Mouse (Mus musculus): ENCODE measurements around the gene Pacsin2. TPM values are rescaled to one million over a fixed set of nuclear protein-coding genes. Genes with fewer than 3 reads are reported as not detected.

Gene Pacsin2
- polyA plus RNA-seq, 1 experiment, result 78.3 TPM

DNA sequence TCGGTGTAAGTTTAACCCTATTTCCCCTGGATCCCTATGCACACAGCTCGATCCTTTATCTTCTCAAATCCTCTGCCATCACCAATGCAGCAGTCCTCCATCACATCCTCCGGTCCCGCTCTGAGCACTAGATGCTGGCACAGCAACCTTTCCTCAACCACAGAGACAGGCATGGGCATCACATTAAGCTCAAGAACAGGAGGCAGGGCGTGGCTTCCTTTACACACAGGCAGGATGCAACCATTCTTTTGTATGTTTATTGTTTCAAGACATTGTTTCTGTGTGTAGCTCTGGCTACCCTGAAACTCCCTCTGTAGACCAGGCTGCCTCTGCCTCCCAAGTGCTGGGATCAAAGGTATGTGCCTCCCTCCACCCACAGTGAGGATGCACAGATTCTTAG is 8.8 kb downstream of the Pacsin2 start:
- Histone ChIP-seq H3K4me1 (ENCODE audit: control insufficient read depth, insufficient read depth, low read length) (peaks cover 5% of the 10 kb centered on the region), H3K36me3 (ENCODE audit: control insufficient read depth, insufficient read depth, low read length, poor library complexity, severe bottlenecking) (no peaks in the 10 kb centered on the region), H3K27me3 (ENCODE audit: control insufficient read depth, insufficient read depth, low read length, poor library complexity, severe bottlenecking) (no peaks in the 10 kb centered on the region), H3K4me3 (ENCODE audit: low read depth, low read length) (no peak overlapping the region), H3K27ac (ENCODE audit: insufficient read depth, low read length) (no peak overlapping the region), H3K9ac (ENCODE audit: low read depth, poor library complexity, severe bottlenecking) (no peak overlapping the region), H3K9me3 (replicated peaks; ENCODE audit: control insufficient read depth, insufficient read depth, low read length, poor library complexity, severe bottlenecking) (no peaks in the 10 kb centered on the region)
- TF ChIP-seq POLR2A (IDR thresholded peaks at IDR 0.05; ENCODE audit: insufficient read depth, low read length), result no peak
- no peak for TF ChIP-seq EP300 (IDR thresholded peaks at IDR 0.05; ENCODE audit: insufficient read depth, low read depth, low read length)
- no peak for TF ChIP-seq CTCF (IDR thresholded peaks at IDR 0.05; ENCODE audit: low read depth, low read length)

DNA sequence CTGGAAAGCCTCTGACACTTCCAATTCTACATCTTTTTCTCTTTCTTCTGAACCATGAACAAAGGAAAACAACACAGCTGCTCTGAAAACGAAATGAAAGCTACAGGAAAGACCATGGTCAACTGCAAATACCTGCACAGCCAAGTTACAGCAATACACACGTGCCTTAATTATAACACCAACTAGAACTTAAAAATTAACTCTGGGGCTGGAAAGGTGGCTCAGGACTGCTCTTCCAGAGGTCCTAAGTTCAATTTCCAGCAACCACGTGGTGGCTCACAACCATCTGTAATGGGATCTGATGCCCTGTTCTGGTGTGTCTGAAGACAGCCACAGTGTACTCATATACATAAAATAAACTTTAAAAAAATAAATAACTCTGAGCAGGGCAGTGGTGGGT is 9.4 kb downstream of the Pacsin2 start:
- Histone ChIP-seq H3K4me3 (ENCODE audit: low read depth, low read length) (no peak overlapping the region), H3K4me1 (ENCODE audit: control insufficient read depth, insufficient read depth, low read length) (peaks cover 5% of the 10 kb centered on the region), H3K9me3 (replicated peaks; ENCODE audit: control insufficient read depth, insufficient read depth, low read length, poor library complexity, severe bottlenecking) (no peaks in the 10 kb centered on the region), H3K27me3 (ENCODE audit: control insufficient read depth, insufficient read depth, low read length, poor library complexity, severe bottlenecking) (no peaks in the 10 kb centered on the region), H3K27ac (ENCODE audit: insufficient read depth, low read length) (no peak overlapping the region), H3K9ac (ENCODE audit: low read depth, poor library complexity, severe bottlenecking) (no peak overlapping the region), H3K36me3 (ENCODE audit: control insufficient read depth, insufficient read depth, low read length, poor library complexity, severe bottlenecking) (no peaks in the 10 kb centered on the region)
- no peak for TF ChIP-seq CTCF (IDR thresholded peaks at IDR 0.05; ENCODE audit: low read depth, low read length)
- no peak for TF ChIP-seq POLR2A (IDR thresholded peaks at IDR 0.05; ENCODE audit: insufficient read depth, low read length)
- TF ChIP-seq EP300 (IDR thresholded peaks at IDR 0.05; ENCODE audit: insufficient read depth, low read depth, low read length), result no peak

DNA sequence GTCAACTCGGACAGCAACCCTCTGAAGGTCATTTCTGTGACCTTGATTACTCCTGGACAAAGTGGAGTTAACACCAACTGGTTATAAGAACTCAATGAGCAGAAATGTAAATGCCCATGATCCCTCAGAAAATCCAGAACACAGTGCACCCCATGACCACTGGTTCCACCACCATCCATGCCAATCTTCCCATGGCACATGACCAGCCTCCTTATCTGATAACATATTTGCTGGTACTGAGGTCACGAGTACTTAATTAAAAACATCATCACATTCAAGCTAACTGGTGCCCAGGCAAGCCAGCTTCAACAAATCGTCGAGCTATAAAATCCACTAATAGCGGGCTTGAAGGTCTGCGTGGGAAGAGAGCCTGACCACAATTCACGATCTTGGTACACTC is 10.0 kb downstream of the Pacsin2 start:
- H3K36me3 ChIP-seq (ENCODE audit: control insufficient read depth, insufficient read depth, low read length, poor library complexity, severe bottlenecking), result no peaks in the 10 kb centered on the region
- no peak overlapping the region for H3K27ac ChIP-seq (ENCODE audit: insufficient read depth, low read length)
- H3K9ac ChIP-seq (ENCODE audit: low read depth, poor library complexity, severe bottlenecking), result no peak overlapping the region
- TF ChIP-seq CTCF (IDR thresholded peaks at IDR 0.05; ENCODE audit: low read depth, low read length), result no peak
- TF ChIP-seq EP300 (IDR thresholded peaks at IDR 0.05; ENCODE audit: insufficient read depth, low read depth, low read length), result no peak
- no peak for TF ChIP-seq POLR2A (IDR thresholded peaks at IDR 0.05; ENCODE audit: insufficient read depth, low read length)
- H3K9me3 ChIP-seq (replicated peaks; ENCODE audit: control insufficient read depth, insufficient read depth, low read length, poor library complexity, severe bottlenecking), result no peaks in the 10 kb centered on the region
- no peak overlapping the region for H3K4me3 ChIP-seq (ENCODE audit: low read depth, low read length)
- H3K4me1 ChIP-seq (ENCODE audit: control insufficient read depth, insufficient read depth, low read length), result peaks cover 5% of the 10 kb centered on the region
- no peaks in the 10 kb centered on the region for H3K27me3 ChIP-seq (ENCODE audit: control insufficient read depth, insufficient read depth, low read length, poor library complexity, severe bottlenecking)

DNA sequence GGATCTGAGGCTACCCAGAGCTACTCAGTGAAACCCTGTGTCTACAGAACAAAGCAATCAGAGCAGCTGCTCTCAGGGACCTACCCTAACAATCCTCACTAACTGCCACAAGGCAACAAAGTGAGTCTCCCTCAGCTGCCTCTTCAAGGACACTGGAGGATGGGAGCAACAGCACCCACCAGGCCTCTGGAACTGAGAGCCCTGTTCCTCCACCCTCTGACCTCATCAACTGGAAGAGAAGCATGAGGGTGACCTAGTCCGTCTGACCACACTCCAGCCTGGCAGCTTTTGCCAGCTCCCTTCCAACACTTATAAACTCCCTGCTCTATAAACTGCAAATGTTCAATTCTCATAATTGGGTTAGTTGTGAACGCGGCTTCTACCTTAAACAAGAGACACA is 10.5 kb downstream of the Pacsin2 start:
- Histone ChIP-seq H3K9me3 (replicated peaks; ENCODE audit: control insufficient read depth, insufficient read depth, low read length, poor library complexity, severe bottlenecking) (no peaks in the 10 kb centered on the region), H3K4me1 (ENCODE audit: control insufficient read depth, insufficient read depth, low read length) (peaks cover 5% of the 10 kb centered on the region), H3K36me3 (ENCODE audit: control insufficient read depth, insufficient read depth, low read length, poor library complexity, severe bottlenecking) (no peaks in the 10 kb centered on the region), H3K27ac (ENCODE audit: insufficient read depth, low read length) (no peak overlapping the region), H3K9ac (ENCODE audit: low read depth, poor library complexity, severe bottlenecking) (no peak overlapping the region), H3K27me3 (ENCODE audit: control insufficient read depth, insufficient read depth, low read length, poor library complexity, severe bottlenecking) (no peaks in the 10 kb centered on the region), H3K4me3 (ENCODE audit: low read depth, low read length) (no peak overlapping the region)
- TF ChIP-seq POLR2A (IDR thresholded peaks at IDR 0.05; ENCODE audit: insufficient read depth, low read length) (no peak), EP300 (IDR thresholded peaks at IDR 0.05; ENCODE audit: insufficient read depth, low read depth, low read length) (no peak), CTCF (IDR thresholded peaks at IDR 0.05; ENCODE audit: low read depth, low read length) (no peak)

DNA sequence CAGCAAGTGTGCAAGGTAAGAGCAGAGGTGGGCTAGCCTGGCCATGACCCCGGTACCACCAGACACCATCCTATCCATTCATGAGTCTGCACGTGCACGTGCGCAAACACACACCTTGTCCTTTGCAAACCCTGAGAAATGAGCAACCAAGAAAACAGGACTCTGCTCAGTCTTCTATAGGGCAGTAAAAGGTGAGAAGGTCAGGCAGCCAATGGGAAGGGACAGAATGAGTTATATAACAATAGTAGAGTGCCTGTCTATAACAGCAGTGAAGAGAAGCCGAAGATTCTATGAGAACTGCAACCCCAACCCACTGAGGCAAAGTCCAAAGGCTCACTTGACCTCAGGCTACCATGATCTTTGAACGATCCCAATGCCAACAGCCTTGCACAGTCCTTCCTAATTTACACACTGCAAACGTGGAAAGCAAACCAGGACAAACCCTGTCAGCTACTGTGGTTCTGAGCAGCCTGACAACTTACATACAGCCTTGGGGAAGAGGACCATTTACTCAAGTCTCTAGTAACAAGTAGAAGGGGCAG is 12.1 kb downstream of the Pacsin2 start:
- Histone ChIP-seq H3K4me1 (ENCODE audit: control insufficient read depth, insufficient read depth, low read length) (peaks cover 5% of the 10 kb centered on the region), H3K9me3 (replicated peaks; ENCODE audit: control insufficient read depth, insufficient read depth, low read length, poor library complexity, severe bottlenecking) (no peaks in the 10 kb centered on the region), H3K27ac (ENCODE audit: insufficient read depth, low read length) (no peak overlapping the region), H3K27me3 (ENCODE audit: control insufficient read depth, insufficient read depth, low read length, poor library complexity, severe bottlenecking) (no peaks in the 10 kb centered on the region), H3K4me3 (ENCODE audit: low read depth, low read length) (no peak overlapping the region), H3K9ac (ENCODE audit: low read depth, poor library complexity, severe bottlenecking) (no peak overlapping the region), H3K36me3 (ENCODE audit: control insufficient read depth, insufficient read depth, low read length, poor library complexity, severe bottlenecking) (no peaks in the 10 kb centered on the region)
- TF ChIP-seq CTCF (IDR thresholded peaks at IDR 0.05; ENCODE audit: low read depth, low read length), result no peak
- TF ChIP-seq POLR2A (IDR thresholded peaks at IDR 0.05; ENCODE audit: insufficient read depth, low read length), result no peak
- TF ChIP-seq EP300 (IDR thresholded peaks at IDR 0.05; ENCODE audit: insufficient read depth, low read depth, low read length), result no peak

DNA sequence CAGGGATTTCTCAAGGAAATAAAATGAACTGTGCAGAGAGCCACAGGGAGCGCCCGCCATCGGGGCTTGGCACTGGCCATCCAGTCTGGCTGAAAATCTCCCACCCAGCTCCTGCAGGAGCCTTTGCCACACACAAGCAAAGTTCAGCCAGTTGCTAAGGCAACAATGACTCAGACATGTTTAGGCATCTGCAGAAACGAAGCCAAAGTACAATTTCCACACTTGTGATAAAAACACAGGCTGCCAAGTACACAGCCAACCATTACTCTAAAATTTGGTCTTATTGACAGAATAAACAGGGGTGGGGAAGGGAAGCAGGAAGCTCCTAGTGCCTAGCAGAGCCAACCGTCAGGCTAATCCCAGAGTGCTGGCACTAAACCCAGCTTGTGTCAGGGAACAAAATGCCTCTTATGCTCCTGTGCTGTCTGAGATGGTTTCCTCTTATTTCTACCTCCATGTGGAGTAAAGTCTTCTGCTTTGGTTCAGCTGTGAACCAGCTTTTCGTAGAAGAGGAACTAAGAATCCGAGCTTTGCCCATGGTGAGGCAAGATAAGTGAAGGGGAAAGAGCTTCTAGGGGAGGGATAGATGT is 12.7 kb downstream of the Pacsin2 start:
- Histone ChIP-seq H3K27ac (ENCODE audit: insufficient read depth, low read length) (no peak overlapping the region), H3K4me1 (ENCODE audit: control insufficient read depth, insufficient read depth, low read length) (peaks cover 5% of the 10 kb centered on the region), H3K9me3 (replicated peaks; ENCODE audit: control insufficient read depth, insufficient read depth, low read length, poor library complexity, severe bottlenecking) (no peaks in the 10 kb centered on the region), H3K4me3 (ENCODE audit: low read depth, low read length) (no peak overlapping the region), H3K9ac (ENCODE audit: low read depth, poor library complexity, severe bottlenecking) (no peak overlapping the region), H3K27me3 (ENCODE audit: control insufficient read depth, insufficient read depth, low read length, poor library complexity, severe bottlenecking) (no peaks in the 10 kb centered on the region), H3K36me3 (ENCODE audit: control insufficient read depth, insufficient read depth, low read length, poor library complexity, severe bottlenecking) (no peaks in the 10 kb centered on the region)
- no peak for TF ChIP-seq CTCF (IDR thresholded peaks at IDR 0.05; ENCODE audit: low read depth, low read length)
- no peak for TF ChIP-seq POLR2A (IDR thresholded peaks at IDR 0.05; ENCODE audit: insufficient read depth, low read length)
- no peak for TF ChIP-seq EP300 (IDR thresholded peaks at IDR 0.05; ENCODE audit: insufficient read depth, low read depth, low read length)
